Mouse (Mus musculus) forebrain, embryonic 14.5 days (tissue): ENCODE results near the gene Gtsf2. TPM values are rescaled to one million over a fixed set of nuclear protein-coding genes. Genes with fewer than 3 reads are reported as not detected.
"Not testable (repeated sequence)": the region's sequence is repeated elsewhere in the genome, so short reads cannot be mapped to it uniquely, and the experiment has no call there.

Source experiments
- ATAC-seq: fragments of 200-750 bp; cut with Nextera tagmentation; 2 replicates; pipeline ENCODE4 v1.8.0; 2017; ENCODE audit warnings: mild to moderate bottlenecking, moderate library complexity
- DNase-seq: peaks from one replicate; pipeline ENCODE4 v3.0.0-alpha.2; 2015; ENCODE audit warnings: low spot score
- H3K27ac ChIP-seq: fragments of 300-500 bp; sonication (generic); 2 replicates; pipeline ENCODE4 v1.5.1; 2014; ENCODE audit warnings: low read depth, mild to moderate bottlenecking, control low read depth, low read length, moderate library complexity
- H3K27me3 ChIP-seq: fragments of 300-500 bp; sonication (generic); replicated peaks from 2 replicates; pipeline ENCODE4 v1.6.1; 2014; ENCODE audit warnings: low read length, control low read depth, mixed read lengths; ENCODE audit not compliant: control insufficient read depth, insufficient read depth
- H3K36me3 ChIP-seq: fragments of 300-500 bp; sonication (generic); 2 replicates; pipeline ENCODE4 v1.6.1; 2014; ENCODE audit warnings: low read length, control low read depth; ENCODE audit not compliant: control insufficient read depth, insufficient read depth
- H3K4me1 ChIP-seq: fragments of 300-500 bp; sonication (generic); 2 replicates; pipeline ENCODE4 v1.6.1; 2014; ENCODE audit warnings: antibody characterized with exemption, low read length, control low read depth; ENCODE audit not compliant: control insufficient read depth, insufficient read depth
- H3K4me2 ChIP-seq: fragments of 300-500 bp; sonication (generic); 2 replicates; pipeline ENCODE4 v1.6.1; 2014; ENCODE audit warnings: mild to moderate bottlenecking, control low read depth, low read length
- H3K4me3 ChIP-seq: fragments of 300-500 bp; sonication (generic); 2 replicates; pipeline ENCODE4 v1.5.1; 2014; ENCODE audit warnings: low read depth, low read length, control low read depth
- H3K9ac ChIP-seq: fragments of 300-500 bp; sonication (generic); 2 replicates; pipeline ENCODE4 v1.6.1; 2014; ENCODE audit warnings: mild to moderate bottlenecking, low read length, control low read depth, moderate library complexity
- H3K9me3 ChIP-seq: fragments of 300-500 bp; sonication (generic); replicated peaks from 2 replicates; pipeline ENCODE4 v1.6.1; 2016; ENCODE audit warnings: low read length, control low read depth, mixed read lengths; ENCODE audit not compliant: control insufficient read depth
- WGBS: fragments of 180-500 bp; shearing (Covaris S2); extraction: QIAGEN DNeasy Blood & Tissue Kit; methylation state at CpG from one replicate; pipeline ENCODE4 v1.1.7; 2014; 5-methylcytosine and 5-hydroxymethylcytosine counted together
- polyA plus RNA-seq: library from polyadenylated mRNA; unstranded; fragments of >200 nt; fragmentation: Nextera tagmentation; extraction: Ambion mirVana; gene quantifications from 2 replicates; pipeline ENCODE4 v1.2.1, GENCODE M21; 2014

Gene Gtsf2
- polyA plus RNA-seq, 1 experiment from 2014 or later, result not detected

- 37% methylated on average over 2 of the region's 2 CpGs for WGBS
- Histone ChIP-seq H3K9me3 (no peaks in the 10 kb centered on the region), H3K4me2 (no peak overlapping the region), H3K9ac (no peak overlapping the region), H3K27ac (no peak overlapping the region), H3K27me3 (no peaks in the 10 kb centered on the region), H3K4me3 (no peak overlapping the region), H3K4me1 (no peaks in the 10 kb centered on the region), H3K36me3 (no peaks in the 10 kb centered on the region)
- no peak for DNase-seq
- ATAC-seq, result no peak
These were observed 21.3 kb downstream of the Gtsf2 start for GRCm38 (mm10) chr15:103427017-103427416.

- H3K9me3 ChIP-seq, H3K4me3 ChIP-seq, H3K27me3 ChIP-seq, DNase-seq, H3K27ac ChIP-seq, H3K36me3 ChIP-seq, H3K4me1 ChIP-seq, ATAC-seq, H3K4me2 ChIP-seq, H3K9ac ChIP-seq: not testable (repeated sequence)
- 91% methylated on average over 2 of the region's 3 CpGs for WGBS
These were observed 42.7 kb downstream of the Gtsf2 start for GRCm38 (mm10) chr15:103405586-103405985.

DNA sequence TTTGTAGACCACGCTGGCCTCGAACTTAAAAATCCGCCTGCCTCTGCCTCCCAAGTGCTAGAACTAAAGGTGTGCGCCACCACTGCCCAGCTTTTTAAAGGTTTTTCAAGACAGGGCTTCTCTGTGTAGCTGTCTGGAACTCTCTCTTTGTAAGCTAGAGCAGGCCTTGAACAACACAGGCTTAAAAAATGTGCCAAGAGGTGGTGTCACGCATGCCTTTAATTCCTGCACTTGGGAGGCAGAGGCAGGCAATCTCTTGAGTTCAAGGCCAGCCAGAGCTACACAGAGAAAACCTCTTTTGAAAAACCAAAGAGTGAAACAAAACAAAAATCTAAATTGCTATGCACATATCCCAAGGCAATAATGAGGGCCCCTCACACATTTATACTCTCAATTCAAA lies 46.9 kb downstream of the Gtsf2 start:
- Histone ChIP-seq H3K36me3 (no peaks in the 10 kb centered on the region), H3K9me3 (no peaks in the 10 kb centered on the region), H3K27me3 (no peaks in the 10 kb centered on the region), H3K4me1 (no peaks in the 10 kb centered on the region), H3K4me3 (no peak overlapping the region), H3K4me2 (no peak overlapping the region), H3K27ac (no peak overlapping the region), H3K9ac (no peak overlapping the region)
- WGBS, result 88% methylated on average over 5 of the region's 5 CpGs
- ATAC-seq (no peak), DNase-seq (no peak)

DNA sequence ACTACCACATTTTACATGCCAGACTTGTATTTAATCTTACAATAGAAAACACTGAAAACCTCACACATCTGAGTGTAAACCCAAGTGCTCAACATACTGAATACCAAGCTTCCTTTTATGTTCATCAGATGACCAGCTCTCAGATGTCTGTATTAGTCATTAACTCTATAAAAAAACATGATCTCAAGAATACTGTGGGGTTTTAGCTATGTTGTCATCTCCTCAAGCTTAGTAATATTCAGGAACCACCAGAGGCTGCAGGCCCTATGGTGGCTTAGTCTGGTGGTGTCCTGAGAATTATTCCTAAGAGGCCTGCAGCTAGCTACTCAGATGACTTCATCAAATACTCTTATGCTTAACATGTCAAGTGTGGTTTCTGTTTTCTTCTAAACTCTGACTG lies 54.7 kb downstream of the Gtsf2 start:
- no peaks in the 10 kb centered on the region for H3K4me1 ChIP-seq
- H3K9me3 ChIP-seq, result no peaks in the 10 kb centered on the region
- H3K4me3 ChIP-seq, result no peak overlapping the region
- no peaks in the 10 kb centered on the region for H3K27me3 ChIP-seq
- H3K4me2 ChIP-seq, result no peak overlapping the region
- no peak for DNase-seq
- H3K9ac ChIP-seq, result no peak overlapping the region
- H3K27ac ChIP-seq, result no peak overlapping the region
- ATAC-seq, result no peak
- H3K36me3 ChIP-seq, result no peaks in the 10 kb centered on the region

Other genes starting within 250 kb of the Gtsf2 start
- 154 and 164 TPM in 2 replicates for gene Cbx5, start 208.7 kb downstream of the Gtsf2 start, polyA plus RNA-seq
- gene Hnrnpa1, start 208.0 kb downstream of the Gtsf2 start, polyA plus RNA-seq, result 790 and 857 TPM in 2 replicates
- gene Nfe2, start 190.1 kb downstream of the Gtsf2 start, polyA plus RNA-seq, result 0.42 and 1.1 TPM in 2 replicates
- gene Copz1, start 175.8 kb downstream of the Gtsf2 start, polyA plus RNA-seq, result 261 and 271 TPM in 2 replicates
- gene Gpr84, start 137.9 kb downstream of the Gtsf2 start, polyA plus RNA-seq, result 0.39 and 0.47 TPM in 2 replicates
- gene Zfp385a, start 108.4 kb downstream of the Gtsf2 start, polyA plus RNA-seq, result 11.7 and 13.9 TPM in 2 replicates
- gene Itga5, start 81.7 kb downstream of the Gtsf2 start, polyA plus RNA-seq, result 5.3 and 7.7 TPM in 2 replicates
- gene Gtsf1, start 18.0 kb downstream of the Gtsf2 start, polyA plus RNA-seq, result not detected in 2 replicates
- gene Nckap1l, start 5.3 kb upstream of the Gtsf2 start, polyA plus RNA-seq, result 1.9 and 2.3 TPM in 2 replicates
- 61.1 and 61.5 TPM in 2 replicates for gene Pde1b, start 54.6 kb upstream of the Gtsf2 start, polyA plus RNA-seq
- 99.9 and 107 TPM in 2 replicates for gene Ppp1r1a, start 89.5 kb upstream of the Gtsf2 start, polyA plus RNA-seq
- not detected in 2 replicates for gene Glycam1, start 116.6 kb upstream of the Gtsf2 start, polyA plus RNA-seq